Mouse (Mus musculus) liver, embryonic 11.5 days (tissue): ENCODE measurements around the gene Mrps25. TPM values are rescaled to one million over a fixed set of nuclear protein-coding genes. Genes with fewer than 3 reads are reported as not detected.

ENCODE experiments used
- polyA plus RNA-seq: library from polyadenylated mRNA; unstranded; fragments of >200 nt; fragmentation: Nextera tagmentation; extraction: Ambion mirVana; gene quantifications from 2 replicates; pipeline ENCODE4 v1.2.1, GENCODE M21; 2014

The Mrps25 gene
- polyA plus RNA-seq, 1 experiment from 2014 or later = 114 TPM

Other genes starting within 250 kb of the Mrps25 start
- gene Fgd5, start 205.2 kb downstream of the Mrps25 start, polyA plus RNA-seq = 8.0 and 8.3 TPM in 2 replicates
- gene Nr2c2, start 92.6 kb downstream of the Mrps25 start, polyA plus RNA-seq = 14.8 and 17.8 TPM in 2 replicates
- gene Rbsn, start 30.9 kb upstream of the Mrps25 start, polyA plus RNA-seq = 12.7 and 13.1 TPM in 2 replicates
- gene Trh, start 60.6 kb upstream of the Mrps25 start, polyA plus RNA-seq = not detected in 2 replicates